Mouse (Mus musculus): ENCODE data around the gene Snap23.

DNA sequence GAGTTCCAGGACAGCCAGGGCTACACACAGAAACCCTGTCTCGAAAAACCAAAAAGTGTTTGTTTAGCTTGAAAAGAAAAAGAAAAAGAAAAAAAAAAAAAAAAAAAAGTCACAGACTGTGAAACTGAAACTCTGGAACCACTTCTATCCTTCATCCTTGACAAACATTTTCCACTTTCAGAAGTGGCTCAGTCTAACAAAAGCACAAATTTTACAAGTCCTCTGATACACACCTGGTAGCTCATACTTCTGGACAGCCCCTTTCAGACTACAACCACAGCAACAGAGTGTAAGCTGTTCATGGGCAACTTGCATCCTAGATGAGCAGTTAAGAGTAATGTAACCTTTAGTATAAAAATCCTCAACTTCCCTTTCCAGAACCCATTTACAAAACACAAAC, 5.9 kb upstream of the Snap23 start:
- TF ChIP-seq POLR2A (IDR thresholded peaks at IDR 0.05; ENCODE audit: low read depth, low read length) (no peak), CTCF (conservative IDR thresholded peaks at IDR 0.05; ENCODE audit: insufficient read depth, insufficient read length, low read depth, low read length) (no peak)

Measured in kidney, adult 2 months (tissue).